Mouse (Mus musculus) kidney, postnatal 25 days (tissue): ENCODE measurements around the gene Fyn.

ENCODE experiments used
- DNase-seq, 2 experiments: peaks; one replicate each; pipeline ENCODE4 v3.0.0; 2021; ENCODE audit warnings: mixed read lengths in 2 of 2

Gene Fyn

GRCm38 (mm10) chr10:39414068-39414467, 45.4 kb downstream of the Fyn start:
- no peak for DNase-seq

- DNase-seq = no peak
Observed at GRCm38 (mm10) chr10:39415586-39415985, 46.9 kb downstream of the Fyn start.

- DNase-seq = no peak
Observed at GRCm38 (mm10) chr10:39417611-39418010, 49.0 kb downstream of the Fyn start.

GRCm38 (mm10) chr10:39418395-39418794, 49.7 kb downstream of the Fyn start:
- no peak for DNase-seq

GRCm38 (mm10) chr10:39420842-39421617, 52.4 kb downstream of the Fyn start:
- peak in 1 of 2 experiments; percentile 32 for DNase-seq

GRCm38 (mm10) chr10:39421772-39422171, 53.1 kb downstream of the Fyn start:
- DNase-seq = no peak

GRCm38 (mm10) chr10:39424643-39425042, 56.0 kb downstream of the Fyn start:
- no peak for DNase-seq

- DNase-seq = no peak
Observed at GRCm38 (mm10) chr10:39426033-39426432, 57.4 kb downstream of the Fyn start.

GRCm38 (mm10) chr10:39426833-39427490, 58.3 kb downstream of the Fyn start:
- DNase-seq = no peak

GRCm38 (mm10) chr10:39429661-39430060, 61.0 kb downstream of the Fyn start:
- no peak for DNase-seq

- no peak for DNase-seq
Observed at GRCm38 (mm10) chr10:39430074-39430764, 61.6 kb downstream of the Fyn start.

- DNase-seq = no peak
Observed at GRCm38 (mm10) chr10:39431265-39431664, 62.6 kb downstream of the Fyn start.

GRCm38 (mm10) chr10:39432648-39433568, 64.3 kb downstream of the Fyn start:
- peak; percentile 27 to 66 for DNase-seq

GRCm38 (mm10) chr10:39433893-39434292, 65.2 kb downstream of the Fyn start:
- no peak for DNase-seq

- DNase-seq = no peak
Observed at GRCm38 (mm10) chr10:39434758-39435448, 66.2 kb downstream of the Fyn start.

- no peak for DNase-seq
Observed at GRCm38 (mm10) chr10:39438905-39439304, 70.2 kb downstream of the Fyn start.

GRCm38 (mm10) chr10:39440506-39440905, 71.9 kb downstream of the Fyn start:
- DNase-seq = no peak

GRCm38 (mm10) chr10:39441636-39442035, 73.0 kb downstream of the Fyn start:
- DNase-seq = no peak

- DNase-seq = no peak
Observed at GRCm38 (mm10) chr10:39443122-39443521, 74.5 kb downstream of the Fyn start.

- no peak for DNase-seq
Observed at GRCm38 (mm10) chr10:39443947-39444346, 75.3 kb downstream of the Fyn start.

GRCm38 (mm10) chr10:39445870-39446269, 77.2 kb downstream of the Fyn start:
- DNase-seq = no peak

- no peak for DNase-seq
Observed at GRCm38 (mm10) chr10:39446706-39447105, 78.1 kb downstream of the Fyn start.
